Mouse (Mus musculus): ENCODE measurements around the gene Trim17.

DNA sequence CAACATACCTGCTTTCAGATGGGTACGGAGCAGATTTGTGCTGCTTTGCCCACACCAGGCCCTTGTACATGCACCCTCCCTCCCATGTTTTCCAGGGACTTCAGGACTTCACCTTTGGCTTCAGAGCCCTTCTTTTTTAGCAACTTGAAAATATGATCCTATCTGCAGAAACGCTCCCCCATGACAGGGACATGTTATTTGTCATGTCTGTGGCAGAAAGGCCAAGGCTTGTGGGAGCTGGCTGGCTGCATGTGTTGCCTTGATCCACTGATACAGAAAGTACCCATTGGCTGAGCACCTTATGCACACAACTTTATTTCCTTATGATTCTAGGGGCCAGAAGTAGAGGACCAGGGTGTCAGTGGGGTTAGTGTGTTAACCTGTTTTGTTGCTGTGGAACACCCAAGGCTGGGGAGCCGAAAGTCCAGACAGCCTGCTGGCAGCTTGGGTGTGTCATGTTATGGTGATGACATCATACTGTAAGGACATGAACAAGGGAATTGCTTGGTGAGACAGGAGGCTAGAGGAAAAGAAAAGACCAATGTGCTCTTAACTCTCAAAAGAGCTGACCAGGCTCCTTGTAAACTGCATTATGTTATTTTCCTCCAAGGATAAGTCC lies 30.9 kb downstream of the Trim17 start:
- no peak for TF ChIP-seq CTCF (IDR thresholded peaks at IDR 0.05; ENCODE audit: control insufficient read depth, insufficient read depth, low read length)
- no peak for TF ChIP-seq POLR2A (IDR thresholded peaks at IDR 0.05; ENCODE audit: borderline replicate concordance, control insufficient read depth, low read depth, low read length)

All from bone marrow, adult 2 months (tissue).